Mouse (Mus musculus): ENCODE measurements around the gene 4930467E23Rik.
"Not testable (repeated sequence)": the region's sequence is repeated elsewhere in the genome, so short reads cannot be mapped to it uniquely, and the experiment has no call there.

The 4930467E23Rik gene

GRCm38 (mm10) chr8:19729276-19729675 is at the start of gene 4930467E23Rik:
Gene 4930467E23Rik (plus strand): TSS chr8:19729576.
- DNase-seq (ENCODE audit: low read depth): not testable (repeated sequence)

GRCm38 (mm10) chr8:19682311-19682710 is 47.1 kb upstream of the 4930467E23Rik start:
- not testable (repeated sequence) for DNase-seq (ENCODE audit: low read depth)

- not testable (repeated sequence) for DNase-seq (ENCODE audit: low read depth)
Observed at GRCm38 (mm10) chr8:19685476-19685875, 43.9 kb upstream of the 4930467E23Rik start.

DNA sequence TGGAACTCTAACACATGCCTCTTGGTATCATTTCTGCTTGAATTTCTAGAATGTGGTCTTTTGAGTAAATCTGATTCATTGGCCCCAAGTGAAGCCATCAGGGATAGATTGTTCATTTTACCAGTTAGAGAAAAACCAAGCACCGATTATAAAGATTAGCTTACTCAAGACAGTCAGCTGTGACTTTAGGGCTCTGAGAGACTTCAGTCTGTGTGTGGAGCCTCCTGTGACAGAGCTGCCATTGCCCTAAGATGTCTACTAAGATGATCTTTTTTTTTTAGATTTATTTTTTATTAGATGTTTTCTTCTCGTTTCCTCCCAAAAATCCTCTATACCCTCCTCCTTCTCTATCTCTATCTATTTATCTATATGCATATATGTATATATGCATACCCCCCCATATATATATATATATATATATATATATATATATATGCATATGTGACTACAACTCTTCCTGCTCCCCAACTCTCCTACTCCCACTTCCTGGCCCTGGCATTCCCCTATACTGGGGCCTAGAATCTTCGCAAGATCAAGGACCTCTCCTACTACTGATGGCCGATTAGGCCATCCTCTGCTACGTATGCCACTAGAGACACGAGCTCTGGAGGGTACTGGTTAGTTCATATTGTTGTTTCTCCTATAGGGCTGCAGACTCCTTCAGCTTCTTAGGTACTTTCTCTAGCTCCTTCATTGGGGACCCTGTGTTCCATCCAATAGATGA is 40.4 kb upstream of the 4930467E23Rik start:
- not testable (repeated sequence) for DNase-seq (ENCODE audit: low read depth)

- not testable (repeated sequence) for DNase-seq (ENCODE audit: low read depth)
Observed at GRCm38 (mm10) chr8:19689745-19690144, 39.6 kb upstream of the 4930467E23Rik start.

GRCm38 (mm10) chr8:19691421-19691820 is 38.0 kb upstream of the 4930467E23Rik start:
- not testable (repeated sequence) for DNase-seq (ENCODE audit: low read depth)

DNA sequence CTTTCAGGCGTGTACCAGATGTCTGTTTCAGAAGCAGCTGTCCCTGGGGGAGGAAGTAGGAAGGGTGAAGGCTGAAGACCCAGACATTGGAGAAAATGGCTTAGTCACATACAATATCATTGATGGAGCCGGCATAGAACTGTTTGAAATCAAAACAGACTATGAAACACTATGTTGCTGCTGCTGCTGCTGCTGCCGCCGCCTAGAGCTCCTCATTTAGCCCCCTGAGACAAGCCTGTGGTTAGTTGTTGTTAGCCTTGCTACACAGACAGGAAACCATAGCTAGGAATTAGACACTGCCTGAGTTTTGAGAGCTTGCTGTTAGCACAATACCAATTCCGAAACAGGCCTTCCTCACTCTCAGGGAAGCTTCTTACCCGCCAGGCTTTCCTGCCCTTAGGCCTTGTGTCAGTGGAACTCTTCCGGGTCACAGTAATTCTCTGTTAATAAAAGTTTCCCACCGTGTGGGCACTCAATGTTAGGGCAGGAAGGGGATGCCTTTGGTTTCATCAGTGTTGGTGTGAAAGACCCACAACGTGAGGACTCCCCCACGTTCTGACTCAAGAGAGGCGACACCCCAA is 31.8 kb upstream of the 4930467E23Rik start:
- DNase-seq (ENCODE audit: low read depth): not testable (repeated sequence)

DNA sequence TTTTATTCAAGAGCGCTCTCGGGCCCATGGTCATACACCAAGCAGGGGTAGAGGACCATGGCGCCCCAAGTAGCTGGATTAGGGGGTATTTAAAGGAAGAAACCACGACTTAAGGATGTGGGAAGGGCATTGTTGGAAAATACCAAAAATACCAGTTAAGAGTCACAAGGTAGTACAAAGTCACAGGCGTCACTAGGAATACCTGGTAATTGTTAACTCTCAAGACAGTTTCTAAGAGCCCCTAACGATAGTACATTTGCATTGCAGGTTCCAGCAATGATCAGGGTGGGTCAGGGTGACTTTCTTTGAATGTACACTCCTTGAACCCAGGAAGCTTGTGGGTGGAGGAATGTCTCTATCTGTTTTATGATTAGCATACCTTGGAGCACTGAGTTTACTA is 31.3 kb upstream of the 4930467E23Rik start:
- DNase-seq (ENCODE audit: low read depth): not testable (repeated sequence)

DNA sequence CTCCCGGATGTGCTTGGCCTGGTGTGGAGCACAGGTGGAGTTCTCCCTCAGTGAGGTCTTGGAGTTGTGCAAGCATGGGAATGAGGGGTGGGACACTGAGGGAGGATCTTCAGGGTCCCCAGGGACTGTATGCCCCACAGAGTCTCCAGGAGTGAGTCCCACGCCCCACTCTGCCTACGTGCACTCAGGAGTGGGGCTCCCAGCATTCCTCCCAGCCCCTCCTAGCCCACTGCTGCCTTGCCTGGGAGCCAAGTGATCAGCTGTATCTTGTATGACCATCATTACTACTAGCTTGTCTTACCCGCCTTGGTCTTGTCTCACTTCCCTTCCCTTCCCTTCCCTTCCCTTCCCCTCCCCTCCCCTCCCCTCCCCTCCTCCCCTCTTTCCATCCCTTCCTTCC is 30.7 kb upstream of the 4930467E23Rik start:
- not testable (repeated sequence) for DNase-seq (ENCODE audit: low read depth)

DNA sequence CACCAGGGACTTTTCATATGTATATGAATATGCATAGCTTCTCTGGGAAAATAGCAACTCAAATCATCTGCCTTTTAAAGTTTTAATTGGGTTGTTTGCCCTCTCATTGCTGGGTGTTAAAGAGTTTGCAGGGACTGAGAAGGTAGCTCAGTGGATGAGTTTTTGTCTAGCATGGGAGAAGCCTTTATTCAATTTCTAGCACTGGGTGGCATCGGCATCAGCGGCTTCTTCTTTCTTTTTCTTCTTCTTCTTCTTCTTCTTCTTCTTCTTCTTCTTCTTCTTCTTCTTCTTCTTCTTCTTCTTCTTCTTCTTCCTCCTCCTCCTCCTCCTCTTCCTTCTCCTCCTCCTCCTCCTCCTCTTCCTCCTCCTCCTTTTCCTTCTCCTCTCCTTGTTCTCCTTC is 28.1 kb upstream of the 4930467E23Rik start:
- DNase-seq (ENCODE audit: low read depth): not testable (repeated sequence)

- DNase-seq (ENCODE audit: low read depth): not testable (repeated sequence)
Observed at GRCm38 (mm10) chr8:19702276-19702675, 27.1 kb upstream of the 4930467E23Rik start.

DNA sequence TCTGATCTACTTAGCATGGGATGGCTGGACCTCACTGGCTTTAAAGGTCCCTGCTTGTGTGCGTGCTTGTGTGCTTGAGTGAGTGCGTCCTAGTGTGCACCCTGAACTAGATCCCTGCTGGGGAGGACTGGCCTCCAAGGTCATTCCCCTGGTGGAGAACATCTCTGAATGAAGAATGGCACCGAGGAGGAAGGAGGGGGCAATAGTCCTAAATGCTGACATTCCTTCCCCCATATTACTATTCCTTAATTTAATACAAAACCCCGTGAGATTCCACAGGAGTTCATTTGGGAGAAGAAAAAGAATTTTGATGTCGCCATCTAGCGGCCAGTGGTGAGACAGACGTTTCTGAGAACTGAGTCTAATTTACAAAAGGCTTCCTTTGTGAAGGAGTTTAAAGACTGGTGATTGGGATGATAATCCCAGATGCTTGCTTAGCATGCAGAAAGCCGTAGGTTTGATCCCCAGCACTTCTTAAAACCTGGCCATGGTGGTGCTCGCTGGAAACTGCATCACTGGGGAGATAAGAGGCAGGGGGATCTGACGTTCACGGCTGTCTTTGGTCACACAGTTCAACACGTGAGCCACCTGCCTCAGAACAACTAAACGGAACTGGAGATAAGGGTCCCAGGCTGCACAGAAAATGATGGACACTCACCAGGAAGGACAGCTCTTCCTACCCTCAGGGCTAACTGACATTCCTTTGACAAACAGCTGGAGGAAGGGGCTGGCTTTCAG is 26.2 kb upstream of the 4930467E23Rik start:
- peak; percentile 71 for DNase-seq (ENCODE audit: low read depth)

DNA sequence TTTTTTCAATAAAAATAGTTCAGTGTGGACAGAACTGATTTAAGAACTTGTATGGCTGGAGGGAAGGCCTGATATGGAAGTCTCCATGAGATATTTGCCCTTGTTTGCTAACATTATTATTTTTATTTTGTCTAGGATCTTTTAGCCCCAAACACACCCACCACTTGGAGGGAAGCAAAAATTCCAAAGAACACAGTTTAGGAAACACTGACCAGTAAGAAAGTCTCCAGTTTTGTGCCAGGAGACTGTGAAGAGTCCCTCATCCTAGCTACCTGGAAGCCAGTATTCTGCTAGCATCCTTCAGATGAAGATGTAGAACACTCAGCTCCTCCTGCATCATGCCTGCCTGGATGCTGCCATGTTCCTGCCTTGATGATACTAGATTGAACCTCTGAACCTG is 25.5 kb upstream of the 4930467E23Rik start:
- DNase-seq (ENCODE audit: low read depth): not testable (repeated sequence)

DNA sequence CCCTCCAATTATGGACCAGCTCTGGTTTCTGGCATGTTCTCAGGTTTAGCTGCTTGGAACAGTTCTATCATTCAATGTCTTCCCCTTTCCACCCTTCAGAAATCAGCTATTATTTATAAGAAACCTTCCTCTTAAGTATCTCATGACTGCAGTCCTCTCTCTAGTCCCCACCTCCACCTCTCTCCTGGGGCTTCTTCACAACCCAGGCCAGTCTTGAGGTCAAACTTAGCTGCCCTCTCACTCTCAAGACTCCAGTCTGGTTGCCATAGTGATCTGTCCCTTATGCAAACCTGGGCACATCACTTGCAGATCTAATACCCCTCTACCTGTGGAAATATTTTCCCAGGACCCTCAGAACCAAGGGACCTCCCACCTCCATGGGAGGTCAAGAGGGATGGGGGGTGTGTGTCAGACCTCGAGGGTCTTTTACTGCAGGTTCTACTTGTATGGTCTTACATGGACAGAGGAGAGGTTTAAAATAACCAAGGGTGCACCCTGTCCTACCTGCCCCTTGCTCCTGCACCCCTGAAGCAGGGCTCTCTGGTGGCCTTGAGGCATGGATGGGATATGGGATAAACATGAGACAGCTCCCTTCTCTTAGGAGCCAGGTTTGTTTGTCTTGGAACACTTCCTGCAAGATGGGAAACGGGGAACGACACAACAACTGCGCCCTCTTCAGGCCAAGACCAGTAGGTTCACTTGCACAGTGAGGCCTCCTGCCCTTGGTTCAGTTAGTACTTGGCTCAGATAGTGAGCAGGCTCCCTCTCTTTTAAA is 24.7 kb upstream of the 4930467E23Rik start:
- DNase-seq (ENCODE audit: low read depth): not testable (repeated sequence)

- not testable (repeated sequence) for DNase-seq (ENCODE audit: low read depth)
Observed at GRCm38 (mm10) chr8:19705216-19705600, 24.2 kb upstream of the 4930467E23Rik start.

- not testable (repeated sequence) for DNase-seq (ENCODE audit: low read depth)
Observed at GRCm38 (mm10) chr8:19706101-19706725, 23.2 kb upstream of the 4930467E23Rik start.

DNA sequence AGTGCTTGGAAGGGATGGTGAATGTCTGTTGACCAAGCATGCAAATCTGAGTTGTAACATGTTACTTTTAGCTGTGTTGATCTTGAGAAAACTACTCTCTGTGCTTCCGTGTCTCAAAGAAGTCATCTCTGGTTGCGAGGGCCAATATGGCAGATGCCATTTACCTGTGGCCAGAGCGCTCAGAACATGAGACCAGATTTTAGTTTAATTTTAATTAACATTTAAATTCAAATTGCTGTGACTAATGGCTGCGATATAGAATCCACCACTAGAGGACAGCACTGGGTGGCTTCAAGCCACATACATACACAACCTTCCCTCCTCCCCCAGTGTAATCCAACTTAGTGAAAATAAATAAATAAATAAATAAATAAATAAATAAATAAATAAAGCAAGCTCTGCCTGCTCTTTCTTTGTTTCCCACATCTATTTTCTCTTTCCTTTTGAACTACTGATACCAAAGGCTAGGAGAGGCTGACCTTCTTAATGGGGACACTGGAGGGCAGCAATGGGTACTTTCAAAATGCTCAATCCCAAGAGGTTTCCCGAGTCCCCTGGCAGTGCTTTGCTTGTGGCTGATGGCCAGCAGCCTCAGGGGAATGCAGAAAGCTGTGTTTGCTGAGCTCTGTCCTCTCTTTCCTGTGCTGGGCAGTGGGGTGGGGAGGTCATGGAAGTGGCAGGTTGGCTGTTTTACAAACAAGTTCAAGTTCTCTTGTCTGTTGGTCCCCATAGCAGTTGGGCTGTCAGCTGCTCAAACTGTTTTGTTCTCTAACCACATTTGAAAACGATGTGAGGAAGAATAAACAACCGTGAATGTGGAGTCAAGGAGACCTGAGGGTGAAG is 22.2 kb upstream of the 4930467E23Rik start:
- DNase-seq (ENCODE audit: low read depth): peak; percentile 19

- not testable (repeated sequence) for DNase-seq (ENCODE audit: low read depth)
Observed at GRCm38 (mm10) chr8:19707761-19708443, 21.5 kb upstream of the 4930467E23Rik start.

DNA sequence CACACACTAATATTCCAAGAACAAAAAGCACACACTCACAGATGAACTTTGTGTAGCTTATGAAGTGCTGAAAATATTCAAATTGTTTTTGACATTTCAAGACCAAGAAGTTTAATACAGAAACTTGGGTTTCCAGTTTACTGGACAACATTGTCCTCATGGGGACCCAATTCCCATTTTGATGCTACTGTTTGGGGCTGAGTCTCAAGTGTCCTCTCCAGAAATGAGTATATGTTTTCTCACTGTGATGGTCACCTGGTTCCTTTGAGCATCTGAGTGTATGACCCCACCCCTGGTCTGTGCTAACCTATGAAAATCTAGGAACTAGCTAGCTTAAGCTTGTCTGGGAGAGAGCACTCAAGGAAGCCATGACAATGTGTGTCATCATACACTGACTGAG is 20.4 kb upstream of the 4930467E23Rik start:
- DNase-seq (ENCODE audit: low read depth): not testable (repeated sequence)

GRCm38 (mm10) chr8:19709488-19709887 is 19.9 kb upstream of the 4930467E23Rik start:
- DNase-seq (ENCODE audit: low read depth): not testable (repeated sequence)
